8 mouse cellular contexts compared by ENCODE assay signal in the genomic region with DNA sequence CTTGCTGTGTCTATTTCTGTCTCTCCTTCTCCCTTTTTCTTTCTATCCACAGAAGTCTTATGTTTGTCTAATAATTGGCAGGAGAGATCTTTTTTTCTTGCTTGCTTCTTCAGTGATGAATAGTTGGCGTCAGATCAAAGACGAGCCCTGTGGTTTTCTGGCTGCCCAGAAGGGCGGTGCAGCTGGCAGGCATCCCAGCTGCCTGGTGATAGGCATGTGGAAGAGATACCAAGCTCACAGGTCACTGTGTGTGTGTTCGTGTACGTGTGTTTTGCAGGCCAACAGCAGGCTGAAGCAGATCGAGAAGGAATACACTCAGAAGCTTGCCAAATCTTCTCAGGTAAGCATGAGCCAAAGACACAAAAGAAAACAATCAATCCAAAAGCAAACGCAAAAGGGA.
DNase-seq lines count a peak whose midpoint lies in the region; ATAC-seq and TF ChIP-seq lines count a peak whose summit lies in the region.

No protein-coding gene starts in this region.

- ATAC-seq in erythroid progenitor cell, adult 5-6 weeks (replicated peaks; ENCODE audit: low FRiP score, poor library complexity, severe bottlenecking), result 0 out of 2 replicates have a peak, but pooled peaks have one; percentile 25
- no peak for ATAC-seq in heart, embryonic 13.5 days (ENCODE audit: extremely low read depth, insufficient number of reproducible peaks, low FRiP score, low TSS enrichment)
- no peak for ATAC-seq in neural tube, embryonic 15.5 days (ENCODE audit: low FRiP score)
- no peak for ATAC-seq in intestine, embryonic 15.5 days

- no peaks in the 10 kb centered on the region for H3K36me3 ChIP-seq in heart, embryonic 13.5 days
- no peaks in the 10 kb centered on the region for H3K36me3 ChIP-seq in neural tube, embryonic 15.5 days
- H3K36me3 ChIP-seq in intestine, embryonic 15.5 days, result no peaks in the 10 kb centered on the region

- no peak for DNase-seq in layer of hippocampus, adult 2 months (ENCODE audit: low spot score in 2 of 2)
- DNase-seq in layer of hippocampus, adult 9-10 months (ENCODE audit: low spot score), result no peak
- DNase-seq in adrenal gland, adult (ENCODE audit: inconsistent age in 2 of 2, low spot score in 1 of 2), result peak; percentile 94 to 96
- peak; percentile 51 to 87 for DNase-seq in left cerebral cortex, postnatal 10 days (ENCODE audit: extremely low spot score in 1 of 2, low spot score in 2 of 2)

- intact Hi-C loops in left cerebral cortex, postnatal 10 days (cut with DNase I), result no loop called here

- peak overlapping the region; percentile 39; the same call in 1 of the 2 replicates for H3K27ac ChIP-seq in layer of hippocampus, adult 2 months
- peak overlapping the region; percentile 84 for H3K27ac ChIP-seq in heart, embryonic 13.5 days (replicated peaks)
- H3K27ac ChIP-seq in neural tube, embryonic 15.5 days (replicated peaks), result 0 out of 2 replicates have a peak overlapping the region, but pooled peaks have one; percentile 28
- no peak overlapping the region for H3K27ac ChIP-seq in intestine, embryonic 15.5 days

- no peak overlapping the region for H3K9ac ChIP-seq in heart, embryonic 13.5 days
- no peak overlapping the region for H3K9ac ChIP-seq in neural tube, embryonic 15.5 days (replicated peaks)
- H3K9ac ChIP-seq in intestine, embryonic 15.5 days, result no peak overlapping the region

- H3K27me3 ChIP-seq in heart, embryonic 13.5 days (replicated peaks), result no peaks in the 10 kb centered on the region
- H3K27me3 ChIP-seq in neural tube, embryonic 15.5 days (replicated peaks), result no peaks in the 10 kb centered on the region
- no peaks in the 10 kb centered on the region for H3K27me3 ChIP-seq in intestine, embryonic 15.5 days (replicated peaks)

- peak overlapping the region; percentile 50 for H3K4me2 ChIP-seq in heart, embryonic 13.5 days
- no peak overlapping the region; the same call in 1 of the 2 replicates for H3K4me2 ChIP-seq in neural tube, embryonic 15.5 days
- H3K4me2 ChIP-seq in intestine, embryonic 15.5 days (replicated peaks), result no peak overlapping the region

- TF ChIP-seq CTCF in layer of hippocampus, adult 2 months (conservative IDR thresholded peaks at IDR 0.05), result no peak

- H3K4me1 ChIP-seq in heart, embryonic 13.5 days, result peaks cover 47% of the 10 kb centered on the region
- H3K4me1 ChIP-seq in neural tube, embryonic 15.5 days, result peaks cover 15% of the 10 kb centered on the region
- 0 out of 2 replicates have a peak, but pooled peaks cover 3% of the 10 kb centered on the region for H3K4me1 ChIP-seq in intestine, embryonic 15.5 days (replicated peaks)

- H3K9me3 ChIP-seq in heart, embryonic 13.5 days, result no peaks in the 10 kb centered on the region
- no peaks in the 10 kb centered on the region for H3K9me3 ChIP-seq in neural tube, embryonic 15.5 days (replicated peaks)
- no peaks in the 10 kb centered on the region for H3K9me3 ChIP-seq in intestine, embryonic 15.5 days

- WGBS in heart, embryonic 13.5 days, result 10% methylated on average over 7 of the region's 7 CpGs
- WGBS in neural tube, embryonic 15.5 days, result 40% methylated on average over 7 of the region's 7 CpGs
- 38% methylated on average over 7 of the region's 7 CpGs for WGBS in intestine, embryonic 15.5 days

- no peak overlapping the region for H3K4me3 ChIP-seq in layer of hippocampus, adult 2 months
- peak overlapping the region; percentile 8; the same call in 1 of the 2 replicates for H3K4me3 ChIP-seq in heart, embryonic 13.5 days
- no peak overlapping the region for H3K4me3 ChIP-seq in neural tube, embryonic 15.5 days (replicated peaks)
- H3K4me3 ChIP-seq in intestine, embryonic 15.5 days (replicated peaks), result no peak overlapping the region

Comparison
In these comparisons a context has a peak if more than half of its experiments do, and no peak if none do; other contexts are left out.
1. DNase-seq: peak in adrenal gland, adult (2 of 2) and left cerebral cortex, postnatal 10 days (2 of 2); none in layer of hippocampus, adult 2 months (0 of 2) and layer of hippocampus, adult 9-10 months (single experiment).